Mouse (Mus musculus): Measurements from ENCODE around the gene Pvr. TPM values are rescaled to one million over a fixed set of nuclear protein-coding genes. Genes with fewer than 3 reads are reported as not detected.

Pvr gene
- 7.2 and 9.1 TPM in 2 replicates for polyA plus RNA-seq (2014; fragmentation: Nextera tagmentation; extraction: Ambion mirVana)

DNA sequence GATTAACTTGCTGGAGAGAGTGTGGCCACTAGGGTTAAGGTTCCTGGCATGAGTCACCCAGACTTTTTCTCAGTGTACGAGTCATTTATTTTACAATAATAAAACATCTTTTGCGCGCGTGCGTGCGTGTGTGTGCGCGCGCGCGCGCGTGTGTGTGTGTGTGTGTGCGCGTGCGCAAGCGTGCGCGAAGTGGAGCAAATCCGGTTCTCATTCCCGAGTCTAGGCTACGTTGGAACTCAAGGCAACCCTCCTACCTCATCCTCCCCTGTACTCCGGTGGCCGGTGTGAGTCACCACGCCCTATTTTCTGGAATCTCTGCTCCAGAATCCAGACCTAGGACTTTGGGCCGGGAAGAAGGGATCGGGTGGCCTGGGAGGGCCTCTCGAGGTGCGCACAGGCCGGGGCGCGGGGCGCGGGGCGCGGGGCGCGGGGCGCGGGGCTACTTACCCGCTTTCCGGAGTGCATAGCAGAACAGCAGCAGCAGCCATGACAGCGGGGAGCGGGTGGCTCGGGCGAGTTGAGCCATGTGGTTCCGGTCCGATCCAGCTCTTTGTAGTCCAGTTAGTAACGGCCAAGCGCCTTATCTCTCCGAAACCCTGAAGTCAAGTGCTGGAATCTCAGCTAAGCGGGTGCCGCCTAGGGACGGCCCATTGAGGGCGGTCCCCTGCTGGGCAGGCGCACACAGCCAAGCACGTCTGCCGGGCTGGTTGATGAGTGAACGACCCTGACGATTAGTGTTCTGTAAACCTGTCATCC is at the start of gene Pvr:
Pvr (minus strand) TSS at position 655 of the 756 bp plus-strand sequence.
- peak; percentile 90 for ATAC-seq (ENCODE audit: low read depth)
- peaks cover 2% of the 10 kb centered on the region; the same call in 1 of the 2 replicates for H3K4me1 ChIP-seq (ENCODE audit: control insufficient read depth, insufficient read depth, low read length)
- H3K9me3 ChIP-seq (ENCODE audit: control insufficient read depth, low read length) = no peaks in the 10 kb centered on the region
- H3K9ac ChIP-seq (replicated peaks; ENCODE audit: low read depth, low read length) = peak within 1 kb of the TSS; percentile 82
- peak within 1 kb of the TSS; percentile 62 for H3K4me2 ChIP-seq (ENCODE audit: low read depth, low read length)
- no peaks in the 10 kb centered on the region for H3K36me3 ChIP-seq (ENCODE audit: control insufficient read depth, insufficient read depth, low read length)
- H3K4me3 ChIP-seq (ENCODE audit: low read depth, low read length) = peak within 1 kb of the TSS; percentile 68
- H3K27me3 ChIP-seq (ENCODE audit: control insufficient read depth, insufficient read depth, low read length) = no peaks in the 10 kb centered on the region
- peak within 1 kb of the TSS; percentile 83 for H3K27ac ChIP-seq (ENCODE audit: low read depth, low read length)
- WGBS = 1% methylated on average over 60 of the region's 60 CpGs

DNA sequence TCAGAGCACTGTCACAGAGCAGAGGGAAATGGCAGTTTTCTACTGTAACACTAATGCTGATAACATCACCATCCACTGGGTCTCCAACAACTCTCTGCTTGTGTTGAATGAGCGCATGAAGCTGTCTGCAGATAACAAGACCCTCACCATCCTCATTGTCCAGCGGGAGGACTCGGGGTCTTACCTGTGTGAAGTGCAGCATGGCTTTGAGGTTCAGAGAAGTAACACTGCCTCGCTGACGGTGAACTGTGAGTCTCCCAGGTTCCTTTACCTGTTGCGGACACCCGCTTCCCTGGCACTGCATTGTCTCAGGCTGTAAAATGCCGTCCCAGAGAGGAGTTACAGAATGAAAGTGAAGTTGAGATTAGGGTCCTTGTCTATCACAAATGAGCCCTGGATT is 49.2 kb upstream of the Pvr start:
- H3K9ac ChIP-seq (replicated peaks; ENCODE audit: low read depth, low read length) = no peak overlapping the region
- ATAC-seq (ENCODE audit: low read depth) = no peak
- H3K27me3 ChIP-seq (ENCODE audit: control insufficient read depth, insufficient read depth, low read length) = no peaks in the 10 kb centered on the region
- H3K4me2 ChIP-seq (ENCODE audit: low read depth, low read length) = no peak overlapping the region
- H3K36me3 ChIP-seq (ENCODE audit: control insufficient read depth, insufficient read depth, low read length) = no peaks in the 10 kb centered on the region
- WGBS = 89% methylated on average over 8 of the region's 8 CpGs
- no peaks in the 10 kb centered on the region for H3K9me3 ChIP-seq (ENCODE audit: control insufficient read depth, low read length)
- no peak overlapping the region for H3K27ac ChIP-seq (ENCODE audit: low read depth, low read length)
- no peak overlapping the region for H3K4me3 ChIP-seq (ENCODE audit: low read depth, low read length)
- H3K4me1 ChIP-seq (ENCODE audit: control insufficient read depth, insufficient read depth, low read length) = no peaks in the 10 kb centered on the region

DNA sequence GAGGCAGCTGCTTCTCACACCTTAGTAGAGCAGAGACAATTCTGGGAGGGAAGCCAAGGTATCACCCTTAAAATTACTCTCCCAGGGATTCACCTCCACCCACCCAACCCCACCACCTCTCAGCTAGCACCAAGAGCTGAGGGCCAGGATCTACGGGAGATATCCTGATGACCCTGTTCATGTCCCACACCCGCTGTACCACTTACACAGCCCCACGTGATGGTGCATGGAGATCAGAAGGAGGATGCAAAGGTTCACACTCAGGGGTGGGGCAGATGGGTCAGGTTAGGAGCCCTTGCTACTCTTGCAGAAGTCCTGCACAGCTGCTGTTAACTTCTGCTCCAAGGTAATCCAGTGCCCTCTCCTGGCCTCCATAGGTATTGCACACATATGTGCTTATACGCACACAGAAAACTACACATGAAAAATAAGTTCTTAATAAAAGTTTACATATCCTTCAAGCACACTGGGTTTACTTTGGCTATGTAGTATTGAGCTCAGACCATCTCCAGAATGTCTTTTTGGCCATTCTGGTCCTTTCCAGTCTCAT is 48.7 kb upstream of the Pvr start:
- Histone ChIP-seq H3K4me2 (ENCODE audit: low read depth, low read length) (no peak overlapping the region), H3K27ac (ENCODE audit: low read depth, low read length) (no peak overlapping the region), H3K36me3 (ENCODE audit: control insufficient read depth, insufficient read depth, low read length) (no peaks in the 10 kb centered on the region), H3K4me3 (ENCODE audit: low read depth, low read length) (no peak overlapping the region), H3K27me3 (ENCODE audit: control insufficient read depth, insufficient read depth, low read length) (no peaks in the 10 kb centered on the region), H3K9ac (replicated peaks; ENCODE audit: low read depth, low read length) (no peak overlapping the region), H3K4me1 (ENCODE audit: control insufficient read depth, insufficient read depth, low read length) (no peaks in the 10 kb centered on the region), H3K9me3 (ENCODE audit: control insufficient read depth, low read length) (no peaks in the 10 kb centered on the region)
- ATAC-seq (ENCODE audit: low read depth) = no peak
- WGBS = 99% methylated on average over 4 of the region's 4 CpGs

- H3K27me3 ChIP-seq (ENCODE audit: control insufficient read depth, insufficient read depth, low read length) = no peaks in the 10 kb centered on the region
- H3K4me1 ChIP-seq (ENCODE audit: control insufficient read depth, insufficient read depth, low read length) = no peaks in the 10 kb centered on the region
- no peak for ATAC-seq (ENCODE audit: low read depth)
- 78% methylated on average over 3 of the region's 3 CpGs for WGBS
- H3K4me3 ChIP-seq (ENCODE audit: low read depth, low read length) = no peak overlapping the region
- no peaks in the 10 kb centered on the region for H3K9me3 ChIP-seq (ENCODE audit: control insufficient read depth, low read length)
- no peak overlapping the region for H3K9ac ChIP-seq (replicated peaks; ENCODE audit: low read depth, low read length)
- H3K36me3 ChIP-seq (ENCODE audit: control insufficient read depth, insufficient read depth, low read length) = no peaks in the 10 kb centered on the region
- no peak overlapping the region for H3K27ac ChIP-seq (ENCODE audit: low read depth, low read length)
- H3K4me2 ChIP-seq (ENCODE audit: low read depth, low read length) = no peak overlapping the region
These were observed 48.1 kb upstream of the Pvr start for GRCm38 (mm10) chr7:19969106-19969505.

DNA sequence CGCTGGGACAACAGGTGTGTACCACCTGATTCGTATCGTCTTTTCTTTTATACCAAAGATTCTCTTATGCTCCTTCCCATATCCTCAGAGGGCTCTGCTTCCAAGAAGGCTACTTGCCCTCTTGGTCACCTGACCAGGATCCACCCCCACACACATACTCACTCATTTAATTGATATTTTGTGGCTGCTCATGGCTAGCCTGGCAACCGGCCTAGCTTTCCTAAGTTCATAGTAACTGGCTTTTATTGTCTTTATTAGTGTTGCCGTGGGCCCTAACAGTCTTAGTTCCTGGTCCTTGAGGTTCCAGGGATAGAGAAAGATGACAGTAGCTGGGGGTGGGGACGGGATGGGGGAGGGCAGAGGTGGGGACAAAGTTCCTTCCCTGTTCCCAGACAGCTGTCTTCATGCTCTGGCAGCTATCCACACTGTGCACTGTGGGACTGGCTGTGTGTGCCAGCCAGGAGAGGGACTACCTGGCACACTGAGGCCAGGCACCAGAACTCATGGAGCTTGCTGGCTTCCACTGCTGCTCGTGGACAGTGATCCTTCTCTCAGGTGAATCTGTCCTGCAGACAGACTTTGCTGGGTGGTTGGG is 44.1 kb upstream of the Pvr start, which contains the start of gene Ceacam20:
Ceacam20 (plus strand) TSS at position 428 of the 595 bp plus-strand sequence.
- H3K9me3 ChIP-seq (ENCODE audit: control insufficient read depth, low read length) = no peaks in the 10 kb centered on the region
- no peaks in the 10 kb centered on the region for H3K27me3 ChIP-seq (ENCODE audit: control insufficient read depth, insufficient read depth, low read length)
- 78% methylated on average over 7 of the region's 7 CpGs for whole genome bisulfite sequencing
- H3K9ac ChIP-seq (replicated peaks; ENCODE audit: low read depth, low read length) = no peak within 1 kb of the TSS
- ATAC-seq (ENCODE audit: low read depth) = no peak
- H3K36me3 ChIP-seq (ENCODE audit: control insufficient read depth, insufficient read depth, low read length) = no peaks in the 10 kb centered on the region
- no peak within 1 kb of the TSS for H3K4me2 ChIP-seq (ENCODE audit: low read depth, low read length)
- H3K4me1 ChIP-seq (ENCODE audit: control insufficient read depth, insufficient read depth, low read length) = no peaks in the 10 kb centered on the region
- no peak within 1 kb of the TSS for H3K4me3 ChIP-seq (ENCODE audit: low read depth, low read length)
- H3K27ac ChIP-seq (ENCODE audit: low read depth, low read length) = no peak within 1 kb of the TSS

GRCm38 (mm10) chr7:19962423-19962822 is 41.5 kb upstream of the Pvr start:
- Histone ChIP-seq H3K27me3 (ENCODE audit: control insufficient read depth, insufficient read depth, low read length) (no peaks in the 10 kb centered on the region), H3K4me1 (ENCODE audit: control insufficient read depth, insufficient read depth, low read length) (no peaks in the 10 kb centered on the region), H3K4me3 (ENCODE audit: low read depth, low read length) (no peak overlapping the region), H3K36me3 (ENCODE audit: control insufficient read depth, insufficient read depth, low read length) (no peaks in the 10 kb centered on the region), H3K9ac (replicated peaks; ENCODE audit: low read depth, low read length) (no peak overlapping the region), H3K27ac (ENCODE audit: low read depth, low read length) (no peak overlapping the region), H3K4me2 (ENCODE audit: low read depth, low read length) (no peak overlapping the region), H3K9me3 (ENCODE audit: control insufficient read depth, low read length) (no peaks in the 10 kb centered on the region)
- ATAC-seq (ENCODE audit: low read depth) = no peak
- 77% methylated on average over 1 of the region's 1 CpGs for WGBS

DNA sequence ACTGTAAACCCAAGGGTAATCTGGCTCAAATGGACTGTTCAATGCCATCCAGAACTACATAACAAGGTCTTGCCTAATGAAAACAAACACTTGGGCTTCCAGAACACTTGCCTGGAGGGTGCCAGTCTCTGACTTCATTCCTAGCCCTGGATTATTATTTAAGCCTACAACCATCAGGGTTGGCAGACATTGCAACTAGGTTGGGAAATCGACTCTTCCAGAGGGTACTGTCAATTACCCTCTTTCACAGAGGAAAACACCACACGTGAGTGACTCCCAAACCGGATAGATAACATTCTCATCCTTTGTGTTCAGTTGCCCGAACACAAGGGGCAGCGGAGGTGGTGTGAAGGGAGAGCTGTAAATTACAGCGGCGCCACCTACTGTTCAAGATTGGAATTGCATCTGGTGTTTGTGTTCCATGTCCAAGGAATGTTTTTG is 35.4 kb upstream of the Pvr start:
- Histone ChIP-seq H3K9ac (replicated peaks; ENCODE audit: low read depth, low read length) (no peak overlapping the region), H3K4me3 (ENCODE audit: low read depth, low read length) (no peak overlapping the region), H3K9me3 (ENCODE audit: control insufficient read depth, low read length) (no peaks in the 10 kb centered on the region), H3K4me2 (ENCODE audit: low read depth, low read length) (no peak overlapping the region), H3K27ac (ENCODE audit: low read depth, low read length) (no peak overlapping the region), H3K4me1 (ENCODE audit: control insufficient read depth, insufficient read depth, low read length) (no peaks in the 10 kb centered on the region), H3K27me3 (ENCODE audit: control insufficient read depth, insufficient read depth, low read length) (no peaks in the 10 kb centered on the region), H3K36me3 (ENCODE audit: control insufficient read depth, insufficient read depth, low read length) (no peaks in the 10 kb centered on the region)
- WGBS = 2% methylated on average over 7 of the region's 7 CpGs
- peak; percentile 46; the same call in 1 of the 2 replicates for ATAC-seq (ENCODE audit: low read depth)

GRCm38 (mm10) chr7:19955861-19956260 is 34.9 kb upstream of the Pvr start:
- Histone ChIP-seq H3K4me1 (ENCODE audit: control insufficient read depth, insufficient read depth, low read length) (no peaks in the 10 kb centered on the region), H3K4me3 (ENCODE audit: low read depth, low read length) (no peak overlapping the region), H3K9me3 (ENCODE audit: control insufficient read depth, low read length) (no peaks in the 10 kb centered on the region), H3K9ac (replicated peaks; ENCODE audit: low read depth, low read length) (no peak overlapping the region), H3K27ac (ENCODE audit: low read depth, low read length) (no peak overlapping the region), H3K36me3 (ENCODE audit: control insufficient read depth, insufficient read depth, low read length) (no peaks in the 10 kb centered on the region), H3K27me3 (ENCODE audit: control insufficient read depth, insufficient read depth, low read length) (no peaks in the 10 kb centered on the region), H3K4me2 (ENCODE audit: low read depth, low read length) (no peak overlapping the region)
- WGBS = 89% methylated on average over 4 of the region's 4 CpGs
- ATAC-seq (ENCODE audit: low read depth) = no peak

GRCm38 (mm10) chr7:19953054-19953453 is 32.1 kb upstream of the Pvr start:
- Histone ChIP-seq H3K4me1 (ENCODE audit: control insufficient read depth, insufficient read depth, low read length) (no peaks in the 10 kb centered on the region), H3K4me3 (ENCODE audit: low read depth, low read length) (no peak overlapping the region), H3K27me3 (ENCODE audit: control insufficient read depth, insufficient read depth, low read length) (no peaks in the 10 kb centered on the region), H3K9ac (replicated peaks; ENCODE audit: low read depth, low read length) (no peak overlapping the region), H3K4me2 (ENCODE audit: low read depth, low read length) (no peak overlapping the region), H3K36me3 (ENCODE audit: control insufficient read depth, insufficient read depth, low read length) (no peaks in the 10 kb centered on the region), H3K27ac (ENCODE audit: low read depth, low read length) (no peak overlapping the region), H3K9me3 (ENCODE audit: control insufficient read depth, low read length) (no peaks in the 10 kb centered on the region)
- ATAC-seq (ENCODE audit: low read depth) = no peak; the same call in 1 of the 2 replicates
- 55% methylated on average over 9 of the region's 9 CpGs for whole genome bisulfite sequencing
